Mouse (Mus musculus): ENCODE results near the gene Ttc16.

Gene Ttc16

DNA sequence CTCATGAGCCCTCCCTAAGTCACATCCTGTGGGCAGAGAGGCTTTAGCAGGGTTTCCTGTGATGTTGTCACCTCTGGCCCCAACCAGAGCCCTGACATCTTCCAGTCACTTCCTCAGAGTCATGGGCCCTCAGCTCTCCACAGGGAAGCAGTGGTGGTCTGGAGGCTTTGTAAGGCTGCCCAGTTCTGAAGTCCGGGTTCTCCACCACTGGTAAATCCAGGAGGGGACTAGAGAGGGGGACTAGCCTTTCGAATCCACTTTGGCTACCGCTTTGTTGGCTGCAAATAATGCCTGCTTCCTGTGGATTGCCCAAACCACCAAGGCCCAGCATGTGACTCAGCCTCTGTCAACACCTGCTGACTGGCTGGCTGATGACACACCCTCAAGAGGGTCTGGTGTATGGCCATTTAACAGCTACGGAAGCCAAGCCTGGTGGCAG lies 60.4 kb downstream of the Ttc16 start:
- DNase-seq (ENCODE audit: low spot score), result peak; percentile 74

DNA sequence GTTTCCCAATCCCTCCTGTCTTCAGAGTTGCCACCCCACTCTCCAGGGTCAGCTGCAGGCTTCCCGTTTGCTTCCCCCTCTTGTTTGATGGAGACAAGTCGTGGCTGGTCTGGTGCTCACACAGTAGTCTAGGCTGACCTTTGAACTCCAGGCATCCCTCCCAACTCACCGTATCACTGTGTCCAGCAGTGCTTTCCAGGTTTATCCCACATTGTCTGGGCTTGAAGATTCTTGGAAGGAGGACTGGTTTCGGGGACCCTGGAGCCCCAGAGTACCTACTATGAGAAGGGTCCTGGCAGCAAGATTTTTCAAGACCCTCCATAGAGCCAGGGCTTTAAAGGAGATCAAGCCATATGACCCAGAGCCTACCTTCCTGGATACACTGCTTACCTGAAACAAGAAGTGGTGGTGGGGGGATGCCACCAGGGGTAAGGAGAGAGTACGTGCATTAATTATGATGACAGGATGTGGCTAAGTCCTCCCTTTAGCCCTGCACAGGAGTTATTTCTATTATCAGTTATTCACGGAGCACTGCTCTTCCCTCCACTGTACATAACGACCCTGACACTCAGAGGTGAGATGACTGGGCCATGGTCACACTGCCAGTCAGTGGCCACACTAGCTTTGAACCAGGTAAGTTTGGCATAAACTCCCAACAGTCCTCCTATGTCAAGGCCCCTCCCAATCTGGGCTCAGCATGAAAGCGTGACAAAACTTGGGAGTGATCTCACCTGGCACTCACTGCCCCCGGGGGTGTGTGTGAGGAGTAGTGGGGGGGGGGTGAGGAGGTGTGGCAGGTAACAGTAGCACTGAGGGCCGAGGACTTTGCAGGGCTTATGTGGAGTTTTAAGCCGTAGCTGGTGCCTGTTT lies 61.1 kb downstream of the Ttc16 start:
- DNase-seq (ENCODE audit: low spot score), result peak; percentile 29

DNA sequence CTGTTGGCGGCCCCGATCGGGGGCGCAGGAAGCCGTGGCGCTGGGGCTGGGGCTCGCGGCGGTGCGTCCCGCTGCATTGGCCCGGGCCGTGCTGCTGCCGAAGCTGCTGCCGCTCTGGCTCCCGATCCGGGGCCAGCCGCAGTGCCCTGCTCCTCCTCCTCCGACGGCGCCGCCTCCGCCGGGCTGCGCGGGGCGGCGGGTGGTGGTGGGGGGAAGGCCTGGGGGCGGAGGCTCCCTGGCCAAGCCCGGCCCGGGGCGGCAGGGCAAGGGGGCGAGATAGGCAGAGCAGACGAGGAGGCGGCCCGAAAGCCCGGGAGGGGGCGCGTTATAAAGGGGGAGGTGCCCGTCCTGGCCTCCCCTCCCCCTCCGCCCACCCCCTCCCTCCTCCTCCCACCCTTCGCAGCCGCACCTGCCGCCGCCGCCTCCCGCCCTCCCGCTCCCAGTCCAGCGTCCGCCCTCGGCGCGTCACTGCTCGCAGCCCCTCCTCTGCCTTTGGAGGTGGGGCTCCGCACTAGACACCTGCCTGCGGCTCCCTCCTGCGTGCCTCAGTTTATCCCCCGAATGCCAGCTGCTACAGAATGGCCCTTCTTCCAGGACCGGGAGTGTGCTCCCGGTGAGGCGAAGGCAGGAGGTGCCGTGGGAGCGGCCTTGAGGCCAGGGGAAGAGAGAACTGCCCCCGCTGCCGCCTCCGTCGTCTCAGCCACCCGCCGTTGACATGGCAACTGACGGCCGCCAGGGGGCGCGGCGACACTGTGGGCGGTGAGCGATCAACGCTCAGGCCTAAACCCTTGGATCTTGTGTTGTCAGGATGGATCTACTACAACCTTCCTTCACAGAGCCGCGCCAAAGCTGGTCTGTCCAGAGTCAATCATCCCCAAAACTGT lies 62.3 kb downstream of the Ttc16 start, which contains the start of gene Cdk9:
Gene Cdk9, minus strand, starts transcription at position 143 of the 884 bp plus-strand sequence.
- peak; percentile 93 for DNase-seq (ENCODE audit: low spot score)

DNA sequence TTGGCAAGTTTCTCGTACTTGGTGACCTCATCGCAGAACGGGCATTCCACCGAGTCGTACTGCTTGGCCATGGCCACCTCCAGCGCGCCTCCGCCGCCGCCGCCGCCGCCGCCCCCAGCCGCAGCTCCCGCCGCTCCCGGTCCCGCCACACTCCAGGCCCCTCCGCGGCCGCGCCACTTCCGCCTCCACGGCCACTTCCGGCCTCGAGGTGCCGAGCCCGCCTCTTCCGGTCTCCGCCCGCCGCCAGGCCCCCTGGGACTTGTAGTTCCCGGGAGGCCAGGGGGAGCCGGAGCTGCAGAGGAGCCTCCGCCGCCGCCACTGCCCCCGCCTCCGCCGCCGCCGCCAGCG lies 62.9 kb downstream of the Ttc16 start:
- peak; percentile 97 for DNase-seq (ENCODE audit: low spot score)

DNA sequence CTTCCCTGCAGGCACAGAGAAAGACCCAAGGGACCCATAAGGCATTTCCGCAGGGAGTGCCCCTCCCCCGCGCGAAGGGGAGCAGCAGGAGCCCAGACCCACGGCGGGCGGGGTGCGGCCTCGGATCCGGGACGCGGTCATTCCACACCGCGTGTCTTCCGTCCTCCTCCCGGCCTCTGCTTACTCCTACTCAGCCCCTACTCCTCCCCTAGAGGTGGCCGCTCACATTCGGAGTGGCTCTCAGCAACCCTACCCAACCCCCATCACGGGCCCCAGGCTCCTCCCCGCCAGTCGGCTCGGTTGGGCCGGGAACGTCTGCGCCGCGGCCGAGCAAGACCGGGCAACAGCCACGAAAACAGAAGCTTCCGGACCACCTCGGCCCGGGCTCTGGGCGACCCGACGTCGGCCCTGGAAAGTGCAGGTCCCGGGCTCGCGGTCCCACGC lies 63.3 kb downstream of the Ttc16 start:
- peak; percentile 55 for DNase-seq (ENCODE audit: low spot score)

DNA sequence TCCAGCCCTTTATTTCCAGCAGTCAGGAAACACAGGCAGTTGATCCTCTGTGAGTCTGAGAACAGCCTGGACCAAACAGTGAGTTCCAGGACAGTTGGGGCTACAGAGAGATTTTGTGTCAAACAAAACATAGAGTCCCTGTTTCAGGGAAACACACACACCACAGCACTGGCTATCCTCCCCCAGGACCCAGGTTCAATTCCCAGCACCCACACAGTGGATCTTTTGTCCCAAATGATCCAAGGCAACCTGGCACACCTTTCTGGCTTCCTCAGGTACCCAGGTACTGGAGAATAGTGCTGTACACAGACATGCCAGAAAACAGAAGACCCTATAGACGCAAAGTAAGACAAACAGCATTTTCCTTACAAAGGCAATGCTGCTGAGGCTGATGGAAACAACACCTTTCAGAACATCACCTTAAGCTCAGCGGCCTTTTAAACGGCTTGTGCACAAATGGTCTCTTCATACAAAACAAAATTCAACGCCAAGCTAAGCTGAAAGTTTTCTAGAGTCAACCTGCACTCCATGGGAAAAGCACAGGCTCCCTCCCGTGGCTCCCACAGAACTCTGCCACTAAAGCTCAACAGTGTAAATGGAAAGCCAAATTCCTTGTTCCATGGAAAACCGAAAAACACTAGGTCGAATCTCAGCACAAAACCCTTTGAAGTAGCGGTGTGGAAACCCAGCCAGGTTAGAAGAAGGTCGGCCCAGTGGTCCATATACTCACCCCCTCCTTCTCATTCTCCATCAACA lies 64.0 kb downstream of the Ttc16 start:
- no peak for DNase-seq (ENCODE audit: low spot score)

DNA sequence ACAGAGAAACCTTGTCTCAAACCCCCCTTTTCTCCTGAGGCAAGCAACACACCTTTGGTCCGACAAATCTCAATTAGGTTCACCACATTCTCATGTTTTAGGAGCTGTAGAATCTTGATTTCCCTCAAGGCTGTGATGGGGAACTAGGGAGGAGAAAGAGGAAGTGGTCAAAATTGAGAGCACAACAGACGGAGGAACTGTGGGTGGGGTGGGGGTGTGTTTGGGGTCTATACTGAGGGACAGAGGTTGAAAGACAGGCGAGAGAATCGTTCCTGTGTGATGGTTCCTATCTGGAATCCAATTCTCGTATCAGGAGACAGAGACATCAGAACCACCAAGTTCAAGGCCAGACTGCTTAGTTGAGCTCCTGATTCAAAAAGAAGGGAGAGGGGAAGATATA lies 65.0 kb downstream of the Ttc16 start:
- DNase-seq (ENCODE audit: low spot score), result no peak

DNA sequence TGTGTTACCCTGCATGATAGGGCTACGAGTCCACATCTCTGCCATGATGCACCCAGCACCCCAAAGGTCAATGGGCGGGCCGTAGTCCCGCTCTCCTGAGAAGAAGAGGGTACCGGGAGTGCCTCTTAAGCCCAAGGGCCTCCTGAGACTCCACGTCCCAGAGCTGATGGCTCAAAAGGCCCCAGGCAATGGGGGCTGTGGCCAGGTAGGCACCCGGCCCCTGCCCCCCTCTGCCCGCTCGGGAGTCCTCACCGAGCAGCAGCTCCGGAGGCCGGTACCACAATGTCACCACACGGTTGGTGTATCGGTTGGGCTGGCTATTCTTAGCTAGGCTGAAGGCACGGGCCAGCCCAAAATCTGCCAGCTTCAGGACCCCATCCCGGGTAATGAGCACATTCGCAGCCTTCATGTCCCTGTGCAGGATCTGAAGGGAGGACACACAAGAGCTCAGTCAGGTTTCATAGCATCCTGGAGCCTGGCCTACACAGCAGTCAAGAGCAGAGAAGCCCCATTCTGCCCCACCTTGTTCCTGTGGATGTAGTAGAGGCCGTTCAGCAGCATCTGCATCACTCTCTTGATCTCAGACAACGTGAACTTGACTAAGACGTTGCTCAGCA lies 65.8 kb downstream of the Ttc16 start:
- no peak for DNase-seq (ENCODE audit: low spot score)

DNA sequence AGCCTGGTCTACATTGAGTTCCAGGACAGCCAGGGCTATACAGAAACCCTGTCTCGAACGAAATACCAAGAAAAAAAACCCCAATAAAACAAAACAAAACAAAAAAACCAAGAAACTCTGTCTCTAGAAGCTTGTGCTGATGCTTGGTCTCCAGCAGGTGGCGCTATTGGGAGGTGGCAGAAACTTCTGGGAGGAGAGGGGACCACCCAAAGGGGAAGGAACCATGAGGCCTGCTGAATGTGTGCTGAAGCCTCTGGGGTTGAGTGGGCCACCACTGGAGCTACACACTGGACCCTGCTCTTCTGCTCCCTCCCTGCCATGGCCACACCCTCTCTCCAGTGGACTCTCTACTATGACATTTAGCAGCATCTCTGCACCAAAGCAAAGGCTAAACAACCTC lies 66.8 kb downstream of the Ttc16 start:
- peak; percentile 75 for DNase-seq (ENCODE audit: low spot score)
